Mouse (Mus musculus) megakaryocyte, adult 5-6 weeks (primary cell): ENCODE results near the gene Rgr. TPM values are rescaled to one million over a fixed set of nuclear protein-coding genes. Genes with fewer than 3 reads are reported as not detected.

Experiments used
- ATAC-seq: 2 replicates; pipeline ENCODE4 v1.8.0; 2016; ENCODE audit warnings: mild to moderate bottlenecking, inconsistent platforms; ENCODE audit not compliant: poor library complexity, severe bottlenecking
- total RNA-seq, 2 experiments: library from RNA; stranded (forward) in 1 of 2; stranded (reverse) in 1 of 2; fragments of 153-499, 151-499 nt in 1 of 2; fragments of 221-1000, 200-1000 nt in 1 of 2; gene quantifications; 2 replicates each; pipeline versions ENCODE4 v1.2.3 to v1.2.4; 2015 to 2017

Gene Rgr
- total RNA-seq (2015), result not detected in 2 replicates
- not detected in 2 replicates for total RNA-seq (2017)

- no peak for ATAC-seq
These were observed at the start of gene Rgr for GRCm38 (mm10) chr14:37048914-37049410. Gene Rgr (minus strand): TSS chr14:37048964.

GRCm38 (mm10) chr14:37097956-37098530 lies 49.3 kb upstream of the Rgr start, which contains the start of gene Cdhr1:
Gene Cdhr1 (minus strand): TSS chr14:37098347.
- ATAC-seq, result no peak

GRCm38 (mm10) chr14:37095556-37095955 lies 46.8 kb upstream of the Rgr start:
- no peak for ATAC-seq

- ATAC-seq, result no peak
These were observed 45.7 kb upstream of the Rgr start for GRCm38 (mm10) chr14:37094436-37094835.

GRCm38 (mm10) chr14:37083755-37084154 lies 35.0 kb upstream of the Rgr start:
- ATAC-seq, result no peak

- ATAC-seq, result no peak
These were observed 32.0 kb upstream of the Rgr start for GRCm38 (mm10) chr14:37080724-37081123.

GRCm38 (mm10) chr14:37068516-37068915 lies 19.8 kb upstream of the Rgr start:
- no peak for ATAC-seq

GRCm38 (mm10) chr14:37067629-37068028 lies 18.9 kb upstream of the Rgr start, which contains the start of gene Lrit2:
Gene Lrit2 (plus strand): TSS chr14:37067929.
- ATAC-seq, result no peak

- no peak for ATAC-seq
These were observed 17.9 kb upstream of the Rgr start for GRCm38 (mm10) chr14:37066636-37067035.

- ATAC-seq, result no peak
These were observed 16.1 kb upstream of the Rgr start for GRCm38 (mm10) chr14:37064849-37065248.

GRCm38 (mm10) chr14:37034432-37034831 lies 14.3 kb downstream of the Rgr start:
- no peak for ATAC-seq

GRCm38 (mm10) chr14:37033241-37033640 lies 15.5 kb downstream of the Rgr start:
- peak; percentile 82 for ATAC-seq

- no peak for ATAC-seq
These were observed 16.2 kb downstream of the Rgr start for GRCm38 (mm10) chr14:37032481-37033104.

- no peak for ATAC-seq
These were observed 20.2 kb downstream of the Rgr start for GRCm38 (mm10) chr14:37028555-37028954.

GRCm38 (mm10) chr14:37027951-37028350 lies 20.8 kb downstream of the Rgr start:
- no peak for ATAC-seq

GRCm38 (mm10) chr14:37027248-37027933 lies 21.4 kb downstream of the Rgr start:
- no peak for ATAC-seq

- ATAC-seq, result no peak
These were observed 32.9 kb downstream of the Rgr start for GRCm38 (mm10) chr14:37015894-37016293.

GRCm38 (mm10) chr14:37013644-37014043 lies 35.1 kb downstream of the Rgr start:
- ATAC-seq, result no peak

- no peak for ATAC-seq
These were observed 39.1 kb downstream of the Rgr start for GRCm38 (mm10) chr14:37009686-37010085.

GRCm38 (mm10) chr14:37006489-37006888 lies 42.3 kb downstream of the Rgr start:
- no peak for ATAC-seq

GRCm38 (mm10) chr14:37005865-37006264 lies 42.9 kb downstream of the Rgr start:
- no peak for ATAC-seq
